Mouse (Mus musculus): ENCODE results near the gene Plpp3.

The Plpp3 gene

DNA sequence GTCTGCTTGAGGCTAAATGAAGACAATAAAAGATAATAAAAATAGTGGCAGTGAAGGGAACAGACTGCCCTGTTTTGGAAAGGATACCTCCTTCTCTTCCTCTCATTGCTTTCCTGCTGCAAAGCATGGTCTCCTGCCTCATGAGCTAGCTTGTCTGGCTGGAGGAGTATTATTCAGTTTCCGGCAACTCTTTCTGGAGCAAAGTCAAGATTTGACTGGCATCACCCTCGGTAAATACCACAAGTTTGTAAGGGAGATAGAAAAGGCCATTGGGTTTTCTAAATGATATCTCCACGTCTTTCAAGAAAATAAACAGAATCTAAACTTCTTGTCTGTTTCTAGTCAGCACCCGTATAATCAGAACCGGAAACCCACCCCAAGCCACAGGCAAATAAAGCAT is 34.4 kb downstream of the Plpp3 start:
- DNase-seq: no peak

DNA sequence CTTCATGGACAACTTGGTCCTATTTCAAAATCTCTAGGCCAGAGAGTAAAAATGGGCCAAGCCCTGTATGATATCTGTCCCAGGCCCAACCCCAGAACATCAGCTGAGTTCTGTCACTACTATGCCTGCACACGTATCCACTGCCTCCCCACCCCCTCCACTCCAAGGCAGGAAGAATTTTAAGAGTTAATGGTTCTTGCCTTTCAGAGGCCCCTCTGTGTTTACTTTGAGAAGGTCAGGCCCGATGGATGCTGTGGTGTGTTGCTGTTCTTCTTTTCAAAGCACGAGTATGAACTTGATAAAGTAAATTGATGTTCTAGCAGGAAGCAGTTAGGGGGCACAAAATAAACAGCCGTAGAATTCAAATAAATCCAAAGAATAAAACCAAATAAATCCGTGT is 35.5 kb downstream of the Plpp3 start:
- DNase-seq: no peak

DNA sequence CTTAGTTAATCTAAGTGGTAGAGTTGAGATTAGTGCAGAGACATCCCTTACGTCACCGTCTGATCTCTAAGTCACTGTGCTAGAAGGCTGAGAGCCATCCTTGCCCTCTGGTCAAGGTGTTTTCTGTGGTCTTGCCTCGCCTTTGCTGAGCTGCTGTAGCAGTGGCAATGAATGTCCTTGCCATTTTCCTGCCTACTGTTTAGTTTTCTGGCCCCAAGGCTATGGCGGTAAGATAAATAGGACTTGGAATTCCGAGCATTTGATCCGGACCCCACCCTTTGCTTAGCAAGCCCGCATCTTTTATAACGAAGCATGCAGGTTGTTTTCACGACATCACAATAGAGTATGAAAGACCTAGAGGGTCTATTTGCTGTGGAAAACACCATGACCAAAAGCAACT is 38.1 kb downstream of the Plpp3 start:
- no peak for DNase-seq

DNA sequence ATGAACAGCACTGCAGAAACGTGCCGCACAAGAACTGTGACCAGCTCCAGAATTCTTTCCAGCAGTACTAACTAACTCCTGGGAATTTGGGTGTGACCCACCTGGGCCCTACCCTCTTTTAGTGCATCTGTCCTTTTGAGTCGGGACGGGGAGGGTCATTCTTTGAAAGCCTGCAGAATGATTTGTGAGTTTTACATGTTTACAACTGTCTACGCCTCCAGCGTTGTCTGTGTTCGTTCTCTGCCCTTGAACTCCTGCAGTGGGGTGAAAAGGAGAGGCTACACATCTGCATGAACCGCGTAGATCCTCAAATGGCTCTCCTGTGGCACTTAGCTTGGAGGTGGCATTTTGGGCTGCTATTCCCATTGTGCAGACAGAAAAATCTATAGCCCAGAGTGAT is 39.0 kb downstream of the Plpp3 start:
- no peak for DNase-seq

DNA sequence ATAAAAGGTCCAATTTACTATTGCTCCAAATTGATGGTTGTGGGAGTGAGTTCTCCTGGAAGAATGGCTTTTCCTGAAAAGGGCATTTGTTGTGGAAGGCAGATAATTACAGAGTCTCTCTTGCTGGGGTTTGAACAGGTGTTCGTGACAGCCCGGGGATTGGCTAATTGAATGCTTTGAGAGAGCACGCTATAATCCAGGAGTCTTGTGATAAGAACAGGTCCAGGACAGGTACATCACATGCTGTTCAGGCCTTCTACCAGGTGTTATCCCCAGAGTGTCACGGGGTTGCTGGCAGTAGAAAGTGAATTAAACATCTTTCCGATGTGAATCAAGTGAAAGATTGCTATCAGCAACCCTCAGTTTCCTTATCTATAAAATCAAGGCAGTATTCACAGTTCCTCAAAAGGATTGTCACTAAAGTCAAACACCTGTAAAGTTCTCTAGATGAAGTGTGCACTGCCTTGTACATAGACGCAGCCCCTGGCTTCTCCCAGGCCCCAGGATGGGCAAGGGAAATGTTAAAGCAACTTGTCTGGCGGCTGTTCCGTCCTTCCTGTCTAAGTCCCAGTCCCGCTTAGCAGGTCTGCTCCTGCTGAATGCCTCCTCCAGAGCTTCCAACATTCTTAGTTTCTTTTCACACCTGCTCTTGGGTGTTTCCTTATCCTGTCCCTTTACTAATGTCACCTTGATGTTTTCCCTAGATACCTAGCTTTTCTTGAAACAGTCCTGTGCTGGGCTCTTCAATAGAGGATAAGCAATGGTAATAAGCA is 40.0 kb downstream of the Plpp3 start:
- no peak for DNase-seq

DNA sequence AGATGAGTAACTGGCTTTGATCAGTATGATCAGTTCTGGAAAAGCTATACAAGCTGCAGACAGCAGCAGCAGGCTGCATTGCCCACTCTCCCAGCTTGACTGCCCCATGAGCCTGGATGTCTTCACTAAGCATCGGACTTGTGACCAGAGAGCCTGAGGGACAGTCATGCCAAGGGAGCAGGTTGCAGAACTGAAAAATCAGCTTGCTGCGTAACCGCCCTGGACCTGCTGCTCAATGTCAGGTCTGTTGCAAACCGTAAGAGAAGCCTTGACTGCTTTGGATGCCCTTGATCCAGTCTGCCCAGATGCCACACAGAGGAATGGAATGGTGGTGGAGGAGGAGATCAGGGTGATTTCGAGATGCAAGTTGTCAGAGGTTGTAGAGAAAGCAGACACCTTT is 41.5 kb downstream of the Plpp3 start:
- no peak for DNase-seq

DNA sequence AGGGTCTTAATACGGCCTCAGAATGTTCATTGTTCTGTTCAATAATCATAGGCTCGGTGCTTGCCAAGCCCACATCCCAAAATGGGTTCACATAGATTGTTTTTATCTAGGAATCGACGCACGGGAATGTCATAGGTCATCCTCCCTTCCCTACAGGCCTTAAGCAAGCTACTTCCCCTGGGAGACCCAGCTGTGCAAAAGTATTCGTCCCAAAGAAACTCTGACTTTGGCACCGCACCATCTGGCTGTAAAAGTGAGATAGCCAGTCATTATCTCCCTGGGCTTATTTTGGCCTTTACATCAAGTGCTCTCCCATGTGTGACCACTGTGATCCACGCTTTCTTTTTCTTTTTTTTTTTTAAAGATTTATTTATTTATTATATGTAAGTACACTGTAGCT is 42.2 kb downstream of the Plpp3 start:
- DNase-seq: no peak

DNA sequence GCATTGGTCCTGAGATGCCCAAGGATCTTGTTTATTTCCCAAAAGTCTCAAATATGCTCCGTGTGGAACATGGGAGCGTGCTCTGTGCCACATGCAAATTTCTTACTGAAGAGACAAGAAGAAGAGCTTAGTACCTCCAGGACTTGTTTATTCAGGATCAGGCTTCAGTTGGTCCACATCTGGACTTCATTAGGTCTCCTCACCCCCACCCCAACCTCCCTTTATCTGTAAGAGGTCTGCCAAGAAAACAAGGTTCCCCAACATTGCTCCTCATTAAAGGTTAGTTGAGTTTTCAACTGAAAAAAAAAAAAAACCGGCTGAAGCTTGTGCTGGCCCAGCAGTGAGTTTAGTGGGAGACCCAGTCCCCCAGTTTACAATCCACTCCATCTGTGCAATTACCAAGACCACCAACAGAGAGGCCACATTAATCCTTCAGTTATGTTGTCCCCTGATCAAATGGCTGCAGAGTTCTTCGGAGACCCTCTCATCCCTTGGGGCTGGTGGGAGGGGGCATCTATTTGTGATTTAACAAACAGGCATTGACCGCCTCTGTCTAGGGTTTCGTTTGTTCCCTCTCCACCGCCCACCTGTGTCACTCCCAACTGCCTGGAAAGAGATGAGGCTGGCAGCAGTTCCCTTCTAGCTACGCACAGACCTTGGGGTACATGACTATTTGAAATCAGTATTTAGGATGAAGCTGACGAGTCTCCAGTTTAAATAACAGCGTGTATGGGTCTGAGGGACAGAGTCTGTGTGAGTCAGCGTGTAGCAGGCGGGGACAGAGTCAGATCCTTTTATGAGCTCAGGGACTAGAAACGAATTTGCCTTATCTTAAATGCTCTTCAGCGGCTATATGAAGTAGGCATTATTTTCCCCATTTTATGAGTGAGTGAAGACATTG is 43.7 kb downstream of the Plpp3 start:
- DNase-seq: no peak

DNA sequence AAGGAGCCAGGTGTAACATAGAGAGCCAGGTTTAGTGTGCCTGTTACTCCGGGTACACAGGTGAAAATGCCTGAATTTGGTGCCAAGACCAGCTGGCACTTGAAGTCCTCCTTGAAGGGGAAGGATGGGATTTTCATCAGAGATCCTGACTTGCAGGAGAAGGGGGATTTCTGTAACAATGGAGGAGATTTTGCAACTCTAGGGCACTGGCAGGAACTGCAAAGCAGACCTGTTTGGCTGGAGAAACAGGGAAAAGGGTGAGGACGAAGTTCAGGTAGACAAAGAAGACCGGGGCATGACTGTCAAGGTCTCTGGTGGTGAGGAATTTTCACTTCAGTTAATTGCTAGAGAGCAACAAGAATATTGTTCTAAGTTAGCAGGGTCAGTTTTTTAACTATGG is 45.3 kb downstream of the Plpp3 start:
- DNase-seq: no peak

DNA sequence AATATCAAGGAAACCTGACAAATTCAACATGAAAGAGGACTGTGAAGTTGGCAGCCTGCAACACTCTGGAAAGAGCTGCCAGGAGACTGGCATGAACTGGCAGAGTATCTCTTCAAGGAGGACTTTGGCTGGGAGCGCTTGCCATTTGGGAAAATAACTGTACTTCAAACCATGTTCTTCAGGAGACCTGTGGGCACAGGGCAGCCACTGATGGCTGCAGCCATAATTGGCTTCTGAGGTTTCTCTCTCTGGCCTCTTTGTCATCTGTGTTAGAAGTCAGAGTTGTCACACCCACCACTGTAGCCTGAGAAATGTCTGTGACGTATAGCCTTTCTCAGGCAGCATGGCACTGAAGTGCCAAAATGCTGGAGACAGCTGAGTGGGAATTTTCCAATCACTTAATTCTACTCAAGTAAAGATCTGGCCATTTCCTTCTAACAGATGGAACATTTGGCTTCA is 46.2 kb downstream of the Plpp3 start:
- DNase-seq: no peak

DNA sequence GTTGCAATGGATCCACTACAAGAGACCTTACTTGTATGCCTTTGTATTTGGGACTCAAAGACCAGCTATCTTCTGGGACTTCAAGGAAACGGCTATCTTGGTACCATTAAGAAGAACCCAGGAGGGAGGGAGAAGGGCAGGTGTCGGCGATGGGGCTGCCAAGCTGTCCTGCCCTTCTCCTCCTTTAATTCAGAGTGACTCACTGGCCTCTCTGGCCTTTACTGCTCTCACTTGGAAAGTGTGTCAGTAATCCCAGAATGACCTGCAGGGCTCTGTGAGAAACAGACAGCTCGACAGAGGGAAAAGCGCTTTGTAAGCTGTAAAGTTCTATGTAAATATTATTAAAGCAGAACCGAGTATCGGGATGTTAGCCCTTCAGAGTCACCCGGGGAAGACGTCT is 46.9 kb downstream of the Plpp3 start:
- DNase-seq: no peak

DNA sequence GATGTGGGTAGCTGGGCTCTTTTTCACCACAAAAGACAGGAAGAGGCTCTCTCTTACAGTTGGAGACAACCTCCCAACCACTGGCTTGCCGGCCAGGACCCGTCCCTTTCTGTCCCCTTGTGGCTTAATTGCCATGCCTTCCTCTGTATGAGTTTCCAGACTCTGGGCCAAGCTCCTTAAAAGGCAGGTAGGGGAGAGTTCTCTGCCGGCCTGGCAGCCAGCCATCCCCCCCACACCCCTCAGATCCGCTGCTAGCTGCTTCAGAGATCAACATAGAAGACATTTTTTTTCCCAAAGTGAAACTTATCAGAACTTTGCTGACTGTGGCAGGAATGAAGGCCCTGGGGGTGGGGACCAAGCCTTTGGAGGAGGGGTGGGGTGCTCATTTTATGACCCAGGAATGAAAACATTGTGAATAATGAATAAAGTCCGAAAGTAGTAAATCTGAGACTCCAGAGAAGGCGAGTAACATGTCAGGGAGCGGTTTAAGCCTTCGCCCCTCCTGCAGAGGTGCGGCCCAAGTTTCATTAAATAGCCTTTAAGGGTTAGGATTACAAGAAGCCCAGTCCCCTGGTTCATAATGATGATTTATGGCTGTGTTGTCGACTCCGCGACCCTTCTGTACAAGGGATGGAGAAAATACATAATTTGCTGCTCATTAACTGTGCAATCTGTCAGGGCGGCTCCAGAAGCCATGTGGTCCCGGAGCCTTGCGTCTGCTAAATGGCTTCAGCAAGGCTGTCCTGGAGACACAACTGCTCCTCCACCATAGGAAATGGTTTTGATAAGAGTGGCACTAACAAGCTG is 48.1 kb downstream of the Plpp3 start:
- no peak for DNase-seq

DNA sequence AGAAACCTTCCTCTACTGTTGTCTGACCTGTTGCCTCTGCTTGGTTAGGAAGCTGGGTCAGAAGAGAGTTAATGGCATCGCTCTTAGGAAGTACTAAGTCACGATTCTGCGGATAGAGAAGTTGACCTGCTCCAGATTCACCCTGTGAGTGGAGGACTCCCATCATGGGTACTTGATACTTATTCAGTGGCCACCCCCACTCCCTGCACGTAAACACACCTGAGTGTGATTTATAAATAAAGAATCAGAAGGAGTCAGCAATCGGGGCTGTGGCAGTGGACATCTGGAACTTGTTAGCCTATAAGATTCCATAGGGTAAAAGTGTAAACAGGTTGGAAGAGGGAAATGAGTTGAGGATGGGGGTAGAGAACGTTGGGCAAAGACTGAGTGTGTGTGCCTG is 49.0 kb downstream of the Plpp3 start:
- DNase-seq: no peak

DNA sequence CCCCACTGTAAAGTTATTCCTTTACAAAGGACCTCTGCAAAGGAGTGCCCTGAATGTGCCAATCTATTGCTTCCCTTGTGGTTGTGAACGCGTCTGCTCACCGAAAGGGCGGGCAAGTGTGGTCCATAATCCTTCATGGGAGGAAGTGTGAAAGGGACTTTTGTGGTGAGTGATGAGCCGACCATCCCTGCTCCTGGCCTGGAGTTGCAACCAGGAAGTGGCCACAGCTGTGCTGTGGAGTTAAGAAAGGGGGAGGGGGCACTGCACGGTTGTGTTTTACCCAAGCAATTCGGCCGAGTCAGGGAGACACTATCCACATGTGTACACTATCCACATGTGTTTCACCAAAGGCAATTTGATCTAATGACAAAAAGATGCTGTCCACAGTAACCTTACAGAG is 49.8 kb downstream of the Plpp3 start:
- DNase-seq: no peak

DNA sequence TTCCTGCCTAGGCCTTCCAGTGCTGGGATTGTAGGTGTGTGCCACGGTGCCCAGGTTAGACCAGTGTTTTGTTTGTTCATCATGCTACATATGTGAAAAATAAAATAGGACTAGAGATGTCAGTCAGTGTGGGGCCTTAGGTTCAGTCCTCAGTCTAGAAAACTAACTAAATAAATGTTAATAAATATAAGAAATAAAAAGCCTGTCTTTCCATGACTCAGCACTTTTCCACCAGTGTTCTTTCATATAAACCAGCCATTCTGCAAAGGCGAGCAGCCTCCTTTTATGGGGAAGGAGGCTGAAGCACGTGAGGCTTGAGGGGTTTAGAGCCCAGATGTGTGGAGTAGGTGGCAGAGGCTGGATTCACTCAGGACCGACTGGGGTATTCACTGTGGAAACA is 50.5 kb downstream of the Plpp3 start:
- no peak for DNase-seq

DNA sequence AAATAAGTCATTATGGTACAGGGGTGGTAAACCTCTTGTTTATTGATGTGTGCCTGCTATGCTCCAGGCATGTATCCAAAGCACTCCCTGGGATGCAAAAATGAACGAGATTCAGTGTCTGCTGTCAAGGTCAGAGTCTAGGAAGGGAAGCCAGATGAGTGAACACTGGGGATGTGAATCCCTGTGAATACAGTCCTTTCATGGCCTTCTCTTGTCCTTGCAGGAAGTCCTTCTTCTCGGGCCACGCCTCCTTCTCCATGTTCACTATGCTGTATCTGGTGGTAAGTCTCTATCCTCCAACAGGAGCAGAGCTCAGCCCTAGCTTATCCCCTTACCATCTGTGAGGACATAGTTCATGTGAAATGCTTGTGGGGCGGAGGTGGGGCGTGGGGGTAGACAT is 51.8 kb downstream of the Plpp3 start:
- no peak for DNase-seq

DNA sequence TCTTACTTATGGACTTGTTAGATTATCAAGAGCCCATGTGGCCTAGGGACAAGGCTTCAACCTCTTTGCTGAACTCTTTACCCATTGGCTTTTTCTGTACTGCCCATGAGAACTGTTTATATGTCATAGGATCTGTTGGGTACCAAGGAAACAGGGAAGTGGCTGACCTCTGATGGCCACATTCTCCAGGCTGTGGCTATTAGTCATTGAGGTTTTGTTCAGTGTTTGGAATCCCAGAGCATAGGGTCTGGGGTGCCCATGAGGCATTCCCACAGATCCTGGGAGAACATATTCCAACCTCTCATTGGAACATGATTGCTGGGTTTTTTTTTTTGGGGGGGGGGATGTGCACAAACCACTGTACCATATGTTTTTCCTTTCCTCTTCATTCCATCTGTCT is 56.2 kb downstream of the Plpp3 start:
- DNase-seq: no peak

DNA sequence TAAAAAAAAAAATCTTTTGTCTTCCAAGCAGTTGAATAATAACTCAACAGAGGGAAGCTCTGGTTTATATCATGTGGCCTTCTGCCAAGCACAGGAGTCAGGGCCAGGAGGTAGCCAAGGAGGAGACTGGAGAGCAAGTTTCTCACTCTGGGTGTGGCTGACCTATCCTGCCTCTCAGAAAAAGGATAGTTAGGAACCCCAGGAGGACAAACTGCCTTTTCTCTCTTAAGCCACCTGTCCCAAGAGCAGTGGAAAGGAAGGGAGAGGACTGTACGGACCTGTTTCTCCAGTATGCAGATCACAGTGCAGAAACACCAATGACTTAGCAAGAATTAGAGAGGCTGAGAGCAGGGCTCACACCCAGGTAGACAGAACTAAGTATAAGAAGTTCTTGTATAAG is 57.3 kb downstream of the Plpp3 start:
- DNase-seq: no peak

DNA sequence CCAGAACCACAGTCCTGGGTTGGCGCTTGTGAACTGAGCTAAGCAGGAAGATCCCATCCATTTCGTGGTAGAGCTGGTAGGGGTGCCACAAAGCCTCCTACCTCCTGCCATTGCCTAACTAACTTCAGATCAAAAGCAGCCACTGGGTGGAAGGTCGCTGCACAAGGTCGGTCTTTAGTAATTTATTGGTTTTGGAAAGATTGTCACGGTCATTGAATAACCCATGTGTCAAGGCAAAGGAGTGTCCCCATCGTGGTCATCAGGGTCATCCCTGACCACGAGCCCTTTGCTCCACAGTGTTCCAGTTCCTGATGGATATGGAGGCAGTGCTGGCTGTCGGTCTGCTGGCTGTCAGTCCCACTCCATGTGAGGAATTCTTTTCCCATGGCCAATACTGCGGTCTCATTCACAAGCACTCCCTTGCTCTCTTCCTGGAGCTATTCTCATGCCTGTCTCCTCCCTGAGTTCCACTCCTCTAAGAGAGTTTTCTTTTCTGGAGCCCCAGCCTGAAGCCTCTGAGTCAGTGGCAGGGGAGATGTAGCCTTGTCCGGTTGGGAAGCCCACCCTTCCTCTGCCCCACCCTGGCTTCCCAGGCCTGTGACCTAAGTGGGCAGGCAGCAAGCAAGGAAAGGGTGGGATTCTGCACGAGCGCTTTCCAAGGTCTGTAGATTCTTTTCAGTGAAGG is 58.7 kb downstream of the Plpp3 start:
- DNase-seq: no peak

DNA sequence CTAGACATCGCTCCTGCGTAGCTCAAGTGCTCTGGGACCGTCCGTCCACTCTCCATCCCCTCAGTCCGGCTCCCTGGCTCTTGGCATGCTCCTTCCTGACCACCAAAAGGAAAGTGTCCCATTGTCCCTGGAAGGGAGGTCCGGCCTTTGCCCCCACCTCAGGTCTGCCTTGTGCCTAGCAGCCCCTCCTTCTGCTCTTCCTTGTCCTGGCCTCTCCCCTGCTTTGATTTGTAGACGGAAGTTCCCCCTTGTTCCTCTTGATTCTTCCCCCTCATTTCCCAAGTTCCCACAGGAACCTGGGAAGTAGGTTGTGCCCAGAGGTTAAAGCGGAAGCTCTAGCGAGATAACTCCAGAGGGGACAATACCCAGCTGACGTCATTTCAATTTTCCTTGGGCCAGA is 61.1 kb downstream of the Plpp3 start:
- DNase-seq: no peak

DNA sequence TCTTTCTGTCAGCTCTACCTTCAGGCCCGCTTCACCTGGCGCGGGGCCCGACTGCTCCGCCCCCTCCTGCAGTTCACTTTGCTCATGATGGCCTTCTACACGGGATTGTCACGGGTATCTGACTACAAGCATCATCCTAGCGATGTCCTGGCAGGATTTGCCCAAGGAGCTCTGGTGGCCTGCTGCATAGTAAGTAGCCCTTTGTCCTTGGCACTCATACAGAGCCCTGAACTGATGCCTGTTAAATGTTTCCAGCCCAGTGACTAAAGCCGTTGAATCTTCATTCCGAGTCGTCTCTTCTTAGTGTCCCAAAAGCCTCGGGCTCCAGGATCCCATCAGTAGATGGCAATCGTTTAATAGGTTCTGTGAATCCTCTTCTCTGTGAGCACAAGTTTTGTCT is 62.2 kb downstream of the Plpp3 start:
- DNase-seq: peak; percentile 3

DNA sequence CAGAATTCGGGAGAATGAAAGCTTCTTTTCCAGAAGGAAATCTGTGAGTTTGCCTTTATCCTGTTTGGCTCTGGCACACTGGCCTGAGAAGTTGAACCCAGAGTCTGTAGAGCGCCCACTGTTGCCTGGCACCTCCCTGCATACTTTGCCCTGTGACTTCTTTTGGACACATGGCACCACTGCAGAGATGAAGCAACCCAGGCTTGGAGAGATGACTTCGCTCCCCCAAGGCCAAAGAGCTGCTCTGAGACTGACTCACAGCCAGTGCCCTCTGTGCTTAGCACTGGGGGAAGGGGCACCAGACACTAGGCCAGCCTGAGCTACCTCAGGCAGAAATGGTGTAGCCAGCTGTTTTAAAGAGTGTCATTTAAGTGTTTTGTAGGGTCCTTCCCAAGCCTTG is 63.7 kb downstream of the Plpp3 start:
- no peak for DNase-seq
